Mouse (Mus musculus) thymus, adult 2 months (tissue): ENCODE results near the gene Pik3ca. TPM values are rescaled to one million over a fixed set of nuclear protein-coding genes. Genes with fewer than 3 reads are reported as not detected.

Experiments used
- DNase-seq: peaks from one replicate; pipeline ENCODE4 v3.0.0; 2021
- H3K27ac ChIP-seq: fragments of 200-500 bp; 2 replicates; pipeline ENCODE4 v1.5.1; 2012; ENCODE audit warnings: low read length, control low read depth; ENCODE audit not compliant: control insufficient read depth, insufficient read depth
- H3K27me3 ChIP-seq: fragments of 200-500 bp; 2 replicates; pipeline ENCODE4 v1.6.1; 2012; ENCODE audit warnings: mild to moderate bottlenecking, low read length, moderate library complexity, mixed read lengths; ENCODE audit not compliant: control insufficient read depth, insufficient read depth
- H3K36me3 ChIP-seq: fragments of 200-500 bp; 2 replicates; pipeline ENCODE4 v1.6.1; 2012; ENCODE audit warnings: mild to moderate bottlenecking, low read length, moderate library complexity; ENCODE audit not compliant: control insufficient read depth, insufficient read depth
- H3K4me1 ChIP-seq: fragments of 200-500 bp; replicated peaks from 2 replicates; pipeline ENCODE4 v1.6.1; 2012; ENCODE audit warnings: low read length; ENCODE audit not compliant: control insufficient read depth, insufficient read depth
- H3K4me3 ChIP-seq: fragments of 200-500 bp; 2 replicates; pipeline ENCODE4 v1.5.1; 2012; ENCODE audit warnings: mild to moderate bottlenecking, low read length, control low read depth, moderate library complexity; ENCODE audit not compliant: control insufficient read depth, insufficient read depth
- CTCF ChIP-seq: fragments of 200-500 bp; IDR thresholded peaks from 2 replicates; pipeline ENCODE4 v1.5.1; 2012; ENCODE audit warnings: mild to moderate bottlenecking, control low read depth, low read length, moderate library complexity, borderline replicate concordance; ENCODE audit not compliant: control insufficient read depth, poor library complexity, insufficient read depth; ENCODE audit errors: extremely low read depth
- POLR2A ChIP-seq: fragments of 200-500 bp; IDR thresholded peaks from 2 replicates; pipeline ENCODE4 v1.6.1; 2012; ENCODE audit warnings: mild to moderate bottlenecking, low read length, control low read depth, moderate library complexity; ENCODE audit not compliant: control insufficient read depth, poor library complexity, insufficient read depth; ENCODE audit errors: extremely low read depth
- WGBS: fragments of 180-500 bp; shearing (Covaris S2); methylation state at CpG from one replicate; pipeline ENCODE4 v1.1.7; 2018; 5-methylcytosine and 5-hydroxymethylcytosine counted together
- polyA plus RNA-seq: library from polyadenylated mRNA; depleted of rRNA; stranded (reverse); fragments of >200 nt; gene quantifications from 2 replicates; pipeline ENCODE4 v1.2.3, GENCODE M21; 2012; rRNA removed

Pik3ca gene
- polyA plus RNA-seq, 1 experiment = 10.2 TPM

- Histone ChIP-seq H3K36me3 (no peaks in the 10 kb centered on the region), H3K27me3 (no peaks in the 10 kb centered on the region), H3K27ac (no peak overlapping the region), H3K4me3 (no peak overlapping the region), H3K4me1 (peaks cover 14% of the 10 kb centered on the region)
- TF ChIP-seq CTCF = 0 out of 2 replicates have a peak, but pooled peaks have one; percentile 28
- TF ChIP-seq POLR2A = no peak
- DNase-seq = peak; percentile 67
- 6% methylated on average over 17 of the region's 17 CpGs for WGBS
These were observed 111.3 kb downstream of the Pik3ca start for GRCm38 (mm10) chr3:32508666-32509324.

GRCm38 (mm10) chr3:32509496-32510374, 112.3 kb downstream of the Pik3ca start, which contains the start of gene Zfp639:
Gene Zfp639, plus strand, starts transcription at chr3:32510259.
- no peaks in the 10 kb centered on the region for H3K36me3 ChIP-seq

GRCm38 (mm10) chr3:32510375-32511190, 113.1 kb downstream of the Pik3ca start:
- no peaks in the 10 kb centered on the region for H3K27me3 ChIP-seq
- WGBS = under 1% methylated on average over 68 of the region's 69 CpGs
- peak; percentile 68; the same call in 1 of the 2 replicates for TF ChIP-seq CTCF
- peak; percentile 72 for TF ChIP-seq POLR2A
- peak; percentile 95 for DNase-seq
- peaks cover 14% of the 10 kb centered on the region for H3K4me1 ChIP-seq
- H3K36me3 ChIP-seq = no peaks in the 10 kb centered on the region
- no peak overlapping the region for H3K27ac ChIP-seq
- H3K4me3 ChIP-seq = peak overlapping the region; percentile 73

More at GRCm38 (mm10) chr3:32509496-32510374, 112.3 kb downstream of the Pik3ca start, which contains the start of gene Zfp639:
- Histone ChIP-seq H3K27ac (no peak within 1 kb of the TSS), H3K4me1 (peaks cover 14% of the 10 kb centered on the region), H3K27me3 (no peaks in the 10 kb centered on the region), H3K4me3 (peak within 1 kb of the TSS; percentile 73)
- no peak for DNase-seq
- TF ChIP-seq POLR2A (no peak), CTCF (no peak)
- WGBS = 21% methylated on average over 24 of the region's 24 CpGs

- no peaks in the 10 kb centered on the region for H3K36me3 ChIP-seq
- TF ChIP-seq POLR2A (no peak), CTCF (no peak)
- H3K4me3 ChIP-seq = peak overlapping the region; percentile 73
- no peak overlapping the region for H3K27ac ChIP-seq
- peak; percentile 22 for DNase-seq
- WGBS = 2% methylated on average over 13 of the region's 13 CpGs
- H3K4me1 ChIP-seq = peaks cover 14% of the 10 kb centered on the region
- no peaks in the 10 kb centered on the region for H3K27me3 ChIP-seq
These were observed 113.7 kb downstream of the Pik3ca start for GRCm38 (mm10) chr3:32511191-32511550.

- no peak for TF ChIP-seq POLR2A
- no peak for TF ChIP-seq CTCF
- Histone ChIP-seq H3K36me3 (peaks cover 9% of the 10 kb centered on the region), H3K27ac (no peak overlapping the region), H3K27me3 (no peaks in the 10 kb centered on the region), H3K4me1 (peaks cover 14% of the 10 kb centered on the region), H3K4me3 (no peak overlapping the region)
- WGBS = 96% methylated on average over 7 of the region's 7 CpGs
- no peak for DNase-seq
These were observed 115.3 kb downstream of the Pik3ca start for GRCm38 (mm10) chr3:32512686-32513284.

- Histone ChIP-seq H3K27me3 (no peaks in the 10 kb centered on the region), H3K27ac (no peak overlapping the region), H3K4me3 (no peak overlapping the region), H3K36me3 (peaks cover 11% of the 10 kb centered on the region), H3K4me1 (peaks cover 14% of the 10 kb centered on the region)
- no peak for DNase-seq
- no peak for TF ChIP-seq POLR2A
- no peak for TF ChIP-seq CTCF
These were observed 116.1 kb downstream of the Pik3ca start for GRCm38 (mm10) chr3:32513528-32513927.

Other genes starting within 250 kb of the Pik3ca start
- 9.0 and 10.1 TPM in 2 replicates for gene Zmat3, start 31.7 kb upstream of the Pik3ca start, polyA plus RNA-seq
- 0.05 and 0.11 TPM in 2 replicates for gene Kcnmb3, start 94.6 kb downstream of the Pik3ca start, polyA plus RNA-seq
- 27.6 and 33.5 TPM in 2 replicates for gene Zfp639, start 112.6 kb downstream of the Pik3ca start, polyA plus RNA-seq
- 7.2 and 9.6 TPM in 2 replicates for gene Mfn1, start 131.8 kb downstream of the Pik3ca start, polyA plus RNA-seq
- gene Gnb4, start 218.9 kb downstream of the Pik3ca start, polyA plus RNA-seq = 35.1 and 42.2 TPM in 2 replicates